Mouse (Mus musculus) heart, embryonic 10.5 days (tissue): Measurements from ENCODE around the gene Gpr158. TPM values are rescaled to one million over a fixed set of nuclear protein-coding genes. Genes with fewer than 3 reads are reported as not detected.

ENCODE experiments used
- DNase-seq: peaks from one replicate; pipeline ENCODE4 v3.0.0-alpha.2; 2017; ENCODE audit warnings: low spot score
- H3K27ac ChIP-seq: fragments of 300-500 bp; sonication (generic); 2 replicates; pipeline ENCODE4 v1.5.1; 2016; ENCODE audit warnings: mild to moderate bottlenecking
- H3K27me3 ChIP-seq: fragments of 300-500 bp; sonication (generic); 2 replicates; pipeline ENCODE4 v1.6.1; 2016; ENCODE audit warnings: mild to moderate bottlenecking; ENCODE audit not compliant: poor library complexity, insufficient read depth, severe bottlenecking
- H3K36me3 ChIP-seq: fragments of 300-500 bp; sonication (generic); 2 replicates; pipeline ENCODE4 v1.6.1; 2016; ENCODE audit warnings: mild to moderate bottlenecking, moderate library complexity
- H3K4me1 ChIP-seq: fragments of 300-500 bp; sonication (generic); 2 replicates; pipeline ENCODE4 v1.6.1; 2016; ENCODE audit warnings: mild to moderate bottlenecking
- H3K4me3 ChIP-seq: fragments of 300-500 bp; sonication (generic); 2 replicates; pipeline ENCODE4 v1.5.1; 2016; ENCODE audit warnings: mild to moderate bottlenecking, moderate library complexity
- H3K9me3 ChIP-seq: fragments of 300-500 bp; sonication (generic); 2 replicates; pipeline ENCODE4 v1.6.1; 2016; ENCODE audit warnings: mild to moderate bottlenecking, moderate library complexity
- WGBS: fragments of 180-500 bp; shearing (Covaris S2); methylation state at CpG from one replicate; pipeline ENCODE4 v1.1.7; 2016; 5-methylcytosine and 5-hydroxymethylcytosine counted together
- polyA plus RNA-seq: library from polyadenylated mRNA; unstranded; fragments of >200 nt; fragmentation: Nextera tagmentation; extraction: Ambion mirVana; gene quantifications from 2 replicates; pipeline ENCODE4 v1.2.1, GENCODE M21; 2016

Gene Gpr158
- polyA plus RNA-seq, 1 experiment from 2014 or later: not detected

GRCm38 (mm10) chr2:21680735-21681270, 313.5 kb downstream of the Gpr158 start:
- Histone ChIP-seq H3K27ac (no peak overlapping the region), H3K9me3 (no peaks in the 10 kb centered on the region), H3K4me3 (no peak overlapping the region), H3K27me3 (no peaks in the 10 kb centered on the region), H3K36me3 (no peaks in the 10 kb centered on the region), H3K4me1 (no peaks in the 10 kb centered on the region)
- DNase-seq: no peak
- 73% methylated on average over 1 of the region's 1 CpGs for WGBS

- WGBS: 82% methylated on average over 3 of the region's 3 CpGs
These were observed 317.4 kb downstream of the Gpr158 start for GRCm38 (mm10) chr2:21684736-21685135.

GRCm38 (mm10) chr2:21693128-21693527, 325.8 kb downstream of the Gpr158 start:
- Histone ChIP-seq H3K4me3 (no peak overlapping the region), H3K4me1 (no peaks in the 10 kb centered on the region), H3K9me3 (no peaks in the 10 kb centered on the region), H3K27ac (no peak overlapping the region), H3K27me3 (no peaks in the 10 kb centered on the region), H3K36me3 (no peaks in the 10 kb centered on the region)
- WGBS: 75% methylated on average over 9 of the region's 9 CpGs
- no peak for DNase-seq

More at GRCm38 (mm10) chr2:21684736-21685135, 317.4 kb downstream of the Gpr158 start:
- Histone ChIP-seq H3K27ac (no peak overlapping the region), H3K9me3 (no peaks in the 10 kb centered on the region), H3K36me3 (no peaks in the 10 kb centered on the region), H3K27me3 (no peaks in the 10 kb centered on the region), H3K4me1 (no peaks in the 10 kb centered on the region), H3K4me3 (no peak overlapping the region)
- no peak for DNase-seq

- no peaks in the 10 kb centered on the region for H3K9me3 ChIP-seq
- H3K36me3 ChIP-seq: no peaks in the 10 kb centered on the region
- no peaks in the 10 kb centered on the region for H3K27me3 ChIP-seq
- H3K4me3 ChIP-seq: no peak overlapping the region
- DNase-seq: no peak
- no peak overlapping the region for H3K27ac ChIP-seq
- 65% methylated on average over 5 of the region's 5 CpGs for WGBS
- H3K4me1 ChIP-seq: no peaks in the 10 kb centered on the region
These were observed 326.7 kb downstream of the Gpr158 start for GRCm38 (mm10) chr2:21693807-21694594.

- H3K36me3 ChIP-seq: no peaks in the 10 kb centered on the region
- no peak for DNase-seq
- WGBS: 75% methylated on average over 4 of the region's 4 CpGs
- no peak overlapping the region for H3K27ac ChIP-seq
- no peaks in the 10 kb centered on the region for H3K9me3 ChIP-seq
- H3K4me1 ChIP-seq: no peaks in the 10 kb centered on the region
- H3K4me3 ChIP-seq: no peak overlapping the region
- H3K27me3 ChIP-seq: no peaks in the 10 kb centered on the region
These were observed 360.7 kb downstream of the Gpr158 start for GRCm38 (mm10) chr2:21728075-21728474.

- 87% methylated on average over 2 of the region's 2 CpGs for WGBS
These were observed 416.4 kb downstream of the Gpr158 start for GRCm38 (mm10) chr2:21783721-21784120.

GRCm38 (mm10) chr2:21793156-21793555, 425.8 kb downstream of the Gpr158 start:
- no peaks in the 10 kb centered on the region for H3K27me3 ChIP-seq
- H3K9me3 ChIP-seq: no peaks in the 10 kb centered on the region
- no peak for DNase-seq
- H3K27ac ChIP-seq: no peak overlapping the region
- WGBS: 55% methylated on average over 2 of the region's 2 CpGs
- H3K36me3 ChIP-seq: no peaks in the 10 kb centered on the region
- no peaks in the 10 kb centered on the region for H3K4me1 ChIP-seq
- H3K4me3 ChIP-seq: no peak overlapping the region

More at GRCm38 (mm10) chr2:21783721-21784120, 416.4 kb downstream of the Gpr158 start:
- H3K4me1 ChIP-seq: no peaks in the 10 kb centered on the region
- no peak for DNase-seq
- no peak overlapping the region for H3K27ac ChIP-seq
- H3K36me3 ChIP-seq: no peaks in the 10 kb centered on the region
- H3K4me3 ChIP-seq: no peak overlapping the region
- H3K27me3 ChIP-seq: no peaks in the 10 kb centered on the region
- no peaks in the 10 kb centered on the region for H3K9me3 ChIP-seq

- DNase-seq: no peak
- H3K9me3 ChIP-seq: no peaks in the 10 kb centered on the region
- H3K4me3 ChIP-seq: no peak overlapping the region
These were observed 432.3 kb downstream of the Gpr158 start for GRCm38 (mm10) chr2:21799616-21800015.

GRCm38 (mm10) chr2:21800045-21800444, 432.7 kb downstream of the Gpr158 start:
- Histone ChIP-seq H3K27me3 (no peaks in the 10 kb centered on the region), H3K27ac (no peak overlapping the region), H3K4me3 (no peak overlapping the region), H3K4me1 (no peaks in the 10 kb centered on the region), H3K36me3 (no peaks in the 10 kb centered on the region), H3K9me3 (no peaks in the 10 kb centered on the region)
- no peak for DNase-seq

More at GRCm38 (mm10) chr2:21799616-21800015, 432.3 kb downstream of the Gpr158 start:
- no peaks in the 10 kb centered on the region for H3K4me1 ChIP-seq
- no peaks in the 10 kb centered on the region for H3K36me3 ChIP-seq
- no peaks in the 10 kb centered on the region for H3K27me3 ChIP-seq
- H3K27ac ChIP-seq: no peak overlapping the region
- WGBS: 77% methylated on average over 3 of the region's 3 CpGs

GRCm38 (mm10) chr2:21808510-21808909, 441.2 kb downstream of the Gpr158 start:
- Histone ChIP-seq H3K27ac (no peak overlapping the region), H3K36me3 (no peaks in the 10 kb centered on the region), H3K27me3 (no peaks in the 10 kb centered on the region), H3K4me1 (no peaks in the 10 kb centered on the region), H3K9me3 (no peaks in the 10 kb centered on the region), H3K4me3 (no peak overlapping the region)
- DNase-seq: no peak
- WGBS: 72% methylated on average over 2 of the region's 2 CpGs

GRCm38 (mm10) chr2:21810431-21810830, 443.1 kb downstream of the Gpr158 start:
- no peak for DNase-seq
- Histone ChIP-seq H3K36me3 (no peaks in the 10 kb centered on the region), H3K4me3 (no peak overlapping the region), H3K9me3 (no peaks in the 10 kb centered on the region), H3K4me1 (no peaks in the 10 kb centered on the region), H3K27ac (no peak overlapping the region), H3K27me3 (no peaks in the 10 kb centered on the region)
- 87% methylated on average over 4 of the region's 4 CpGs for WGBS

- no peaks in the 10 kb centered on the region for H3K9me3 ChIP-seq
- no peaks in the 10 kb centered on the region for H3K27me3 ChIP-seq
- no peak overlapping the region for H3K27ac ChIP-seq
- H3K4me1 ChIP-seq: no peaks in the 10 kb centered on the region
- no peak for DNase-seq
- no peak overlapping the region for H3K4me3 ChIP-seq
- H3K36me3 ChIP-seq: no peaks in the 10 kb centered on the region
These were observed 496.7 kb downstream of the Gpr158 start for GRCm38 (mm10) chr2:21864061-21864460.
